12 mouse cellular contexts compared by ENCODE assay signal in genomic region chr8:125159387-125159786, GRCm38 (mm10).
"Had no signal": no experiment of that assay in that cellular context is flagged by ENCODE, and none has a peak within 500 bp of the region (broad histone marks: within the 10 kb centered on the region; RNA-seq: fewer than 3 reads in every experiment).

No protein-coding gene starts in this region.

- ATAC-seq: intestine, postnatal 0 days; lung, postnatal 0 days had no signal

- H3K27me3 ChIP-seq: liver, embryonic 15.5 days had no signal

- H3K9me3 ChIP-seq: limb, embryonic 10.5 days; liver, embryonic 15.5 days had no signal

- H3K9ac ChIP-seq: liver, embryonic 15.5 days had no signal

- H3K4me3 ChIP-seq: left cerebral cortex, adult 2 months; limb, embryonic 10.5 days; liver, embryonic 15.5 days had no signal

- H3K36me3 ChIP-seq: limb, embryonic 10.5 days; liver, embryonic 15.5 days had no signal

- H3K27ac ChIP-seq: left cerebral cortex, adult 2 months; limb, embryonic 10.5 days; liver, embryonic 15.5 days had no signal

- H3K4me1 ChIP-seq: liver, embryonic 15.5 days had no signal

- H3K4me2 ChIP-seq: liver, embryonic 11.5 days; liver, embryonic 15.5 days had no signal

- DNase-seq: kidney, adult 8-10 months; kidney, postnatal 25 days; lung, adult 2 months; lung, postnatal 36 days; thymus, adult 2 months; thymus, postnatal 25 days had no signal
